Mouse (Mus musculus): ENCODE results near the gene Plekhn1. TPM values are rescaled to one million over a fixed set of nuclear protein-coding genes. Genes with fewer than 3 reads are reported as not detected.

Plekhn1 gene
- polyA plus RNA-seq, 1 experiment: 54.7 TPM

DNA sequence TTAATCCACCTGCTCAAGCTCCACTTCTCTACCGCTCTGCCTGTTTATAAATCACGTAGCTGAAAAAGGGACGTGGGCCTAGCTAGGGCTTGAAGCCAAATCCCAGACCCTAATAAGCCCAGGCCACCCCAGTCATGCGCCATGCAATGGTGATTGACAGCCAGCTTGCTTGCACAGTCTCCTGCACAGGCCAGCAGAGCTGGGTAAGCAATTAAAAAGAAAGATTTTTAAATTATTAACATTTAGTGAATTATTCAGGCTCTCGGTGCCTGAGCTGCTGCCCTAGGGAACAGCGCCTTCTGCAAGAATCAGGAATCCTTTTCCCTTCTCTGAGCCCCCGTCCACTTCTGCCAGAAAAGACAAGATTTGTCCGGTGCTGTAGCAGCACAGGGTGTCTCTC, 16.4 kb upstream of the Plekhn1 start:
- H3K4me1 ChIP-seq (ENCODE audit: control insufficient read depth, insufficient read depth, insufficient read length): peaks cover 12% of the 10 kb centered on the region
- 84% methylated on average over 8 of the region's 8 CpGs for WGBS
- peaks cover 13% of the 10 kb centered on the region for H3K27me3 ChIP-seq (ENCODE audit: control insufficient read depth, insufficient read depth, low read length)
- DNase-seq (ENCODE audit: low read depth in 1 of 2, low spot score in 2 of 2): no peak
- H3K36me3 ChIP-seq (ENCODE audit: control insufficient read depth, insufficient read depth, low read length): peaks cover 18% of the 10 kb centered on the region
- no peak overlapping the region for H3K4me3 ChIP-seq (ENCODE audit: extremely low read depth, insufficient read depth, insufficient read length)
- TF ChIP-seq POLR2A (IDR thresholded peaks at IDR 0.05; ENCODE audit: low read depth, low read length): no peak
- TF ChIP-seq CTCF (IDR thresholded peaks at IDR 0.05; ENCODE audit: extremely low read depth, insufficient read depth, insufficient read length, insufficient replicate concordance): no peak
- no peak overlapping the region for H3K27ac ChIP-seq (ENCODE audit: insufficient read depth, low read length)

DNA sequence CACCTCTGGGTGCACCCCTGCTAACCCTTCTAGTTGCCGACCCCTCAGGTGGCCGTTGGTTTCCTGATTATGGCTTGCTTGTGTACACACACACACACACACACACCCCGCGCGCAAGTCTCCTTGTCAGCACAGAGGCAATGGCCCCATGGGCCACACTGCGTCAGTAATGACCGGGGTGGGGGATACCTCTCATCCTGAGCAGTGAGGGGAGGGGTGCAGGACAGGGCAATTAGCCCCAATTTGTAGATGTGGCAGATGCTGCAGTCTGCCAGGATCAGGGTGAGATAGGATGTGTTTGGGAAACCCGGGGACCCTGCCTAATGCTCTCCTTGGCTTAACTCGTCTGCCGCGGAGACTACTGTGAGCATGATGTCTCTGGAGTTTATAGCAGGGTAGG, 14.9 kb upstream of the Plekhn1 start:
- Histone ChIP-seq H3K27ac (ENCODE audit: insufficient read depth, low read length) (no peak overlapping the region), H3K27me3 (ENCODE audit: control insufficient read depth, insufficient read depth, low read length) (peaks cover 4% of the 10 kb centered on the region), H3K36me3 (ENCODE audit: control insufficient read depth, insufficient read depth, low read length) (peaks cover 30% of the 10 kb centered on the region), H3K4me3 (ENCODE audit: extremely low read depth, insufficient read depth, insufficient read length) (no peak overlapping the region), H3K4me1 (ENCODE audit: control insufficient read depth, insufficient read depth, insufficient read length) (peaks cover 5% of the 10 kb centered on the region)
- DNase-seq (ENCODE audit: low read depth in 1 of 2, low spot score in 2 of 2): no peak
- WGBS: 74% methylated on average over 11 of the region's 11 CpGs
- no peak for TF ChIP-seq CTCF (IDR thresholded peaks at IDR 0.05; ENCODE audit: extremely low read depth, insufficient read depth, insufficient read length, insufficient replicate concordance)
- TF ChIP-seq POLR2A (IDR thresholded peaks at IDR 0.05; ENCODE audit: low read depth, low read length): no peak

DNA sequence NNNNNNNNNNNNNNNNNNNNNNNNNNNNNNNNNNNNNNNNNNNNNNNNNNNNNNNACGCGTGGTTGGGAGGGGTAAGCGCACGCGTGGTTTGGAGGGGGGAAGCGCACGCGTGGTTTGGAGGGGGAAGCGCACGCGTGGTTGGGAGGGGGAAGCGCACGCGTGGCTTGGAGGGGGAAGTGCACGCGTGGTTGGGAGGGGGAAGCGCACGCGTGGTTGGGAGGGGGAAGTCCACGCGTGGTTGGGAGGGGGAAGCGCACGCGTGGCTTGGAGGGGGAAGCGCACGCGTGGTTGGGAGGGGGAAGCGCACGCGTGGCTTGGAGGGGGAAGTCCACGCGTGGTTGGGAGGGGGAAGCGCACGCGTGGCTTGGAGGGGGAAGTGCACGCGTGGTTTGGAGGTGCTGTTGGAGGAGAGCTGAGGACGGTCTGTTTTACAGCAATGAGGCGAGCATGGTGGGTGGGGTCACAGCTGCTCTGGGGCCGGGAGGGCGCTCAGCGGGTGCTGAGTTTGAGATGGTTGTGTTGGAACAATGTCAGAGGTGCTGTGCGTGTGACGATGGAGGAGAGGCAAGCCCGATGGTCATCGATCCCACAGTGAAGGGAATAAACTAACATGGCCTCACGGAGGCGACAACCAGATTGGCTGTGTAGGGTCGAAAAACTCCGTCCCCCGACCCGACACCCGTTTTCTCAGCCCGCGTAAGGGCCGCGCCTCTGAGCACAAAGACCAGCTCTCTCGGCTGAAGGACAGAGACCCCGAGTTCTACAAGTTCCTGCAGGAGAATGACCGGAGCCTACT, 2.2 kb upstream of the Plekhn1 start:
- Histone ChIP-seq H3K27ac (ENCODE audit: insufficient read depth, low read length) (no peak overlapping the region), H3K27me3 (ENCODE audit: control insufficient read depth, insufficient read depth, low read length) (no peaks in the 10 kb centered on the region), H3K4me1 (ENCODE audit: control insufficient read depth, insufficient read depth, insufficient read length) (peaks cover 11% of the 10 kb centered on the region), H3K4me3 (ENCODE audit: extremely low read depth, insufficient read depth, insufficient read length) (peak overlapping the region; percentile 81; the same call in 1 of the 2 replicates), H3K36me3 (ENCODE audit: control insufficient read depth, insufficient read depth, low read length) (peaks cover 27% of the 10 kb centered on the region)
- TF ChIP-seq POLR2A (IDR thresholded peaks at IDR 0.05; ENCODE audit: low read depth, low read length) (no peak), CTCF (IDR thresholded peaks at IDR 0.05; ENCODE audit: extremely low read depth, insufficient read depth, insufficient read length, insufficient replicate concordance) (no peak)
- 32% methylated on average over 58 of the region's 60 CpGs for WGBS
- no peak for DNase-seq (ENCODE audit: low read depth in 1 of 2, low spot score in 2 of 2)

DNA sequence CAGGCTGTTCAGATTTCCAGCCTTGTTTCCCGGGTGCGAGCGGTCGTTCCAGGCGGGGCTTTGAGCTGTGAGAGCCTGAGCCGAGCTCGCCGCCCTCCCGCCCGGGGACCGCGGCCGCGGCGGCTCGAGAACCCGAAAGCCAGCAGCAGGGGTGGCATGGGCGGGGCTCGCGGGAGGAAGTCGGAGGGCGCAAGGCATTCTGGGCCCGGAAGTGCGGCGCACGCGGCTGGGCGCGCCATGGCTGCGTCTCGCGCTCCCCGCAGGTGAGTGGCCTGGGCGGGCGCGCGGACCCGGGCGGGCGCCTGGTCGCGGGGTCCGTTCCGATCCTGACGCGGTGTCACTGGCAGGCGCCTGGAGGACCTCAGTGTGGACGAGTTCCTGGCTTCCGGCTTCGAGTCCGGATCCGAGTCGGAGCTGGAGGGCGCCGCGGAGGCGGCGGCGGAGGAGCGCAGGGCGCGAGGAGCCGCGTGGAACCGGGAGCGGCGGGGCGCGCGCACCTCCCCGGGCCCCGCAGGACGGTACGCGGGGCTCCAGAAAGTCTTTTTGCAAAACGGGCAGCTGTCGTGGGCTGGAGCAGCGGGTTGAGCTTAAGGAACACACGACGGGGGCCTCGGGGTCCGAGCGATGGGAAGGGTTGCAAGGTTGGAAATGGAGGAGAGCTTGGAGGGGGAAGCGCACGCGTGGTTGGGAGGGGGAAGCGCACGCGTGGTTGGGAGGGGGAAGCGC, 1.3 kb upstream of the Plekhn1 start, which contains the start of gene Noc2l:
Gene Noc2l, plus strand, starts transcription at position 203 of the 726 bp plus-strand sequence.
- H3K27ac ChIP-seq (ENCODE audit: insufficient read depth, low read length): peak within 1 kb of the TSS; percentile 79
- peaks cover 11% of the 10 kb centered on the region for H3K4me1 ChIP-seq (ENCODE audit: control insufficient read depth, insufficient read depth, insufficient read length)
- H3K27me3 ChIP-seq (ENCODE audit: control insufficient read depth, insufficient read depth, low read length): no peaks in the 10 kb centered on the region
- peak within 1 kb of the TSS; percentile 81 for H3K4me3 ChIP-seq (ENCODE audit: extremely low read depth, insufficient read depth, insufficient read length)
- peaks cover 29% of the 10 kb centered on the region for H3K36me3 ChIP-seq (ENCODE audit: control insufficient read depth, insufficient read depth, low read length)
- 1% methylated on average over 90 of the region's 90 CpGs for WGBS
- TF ChIP-seq POLR2A (IDR thresholded peaks at IDR 0.05; ENCODE audit: low read depth, low read length) (peak; percentile 84), CTCF (IDR thresholded peaks at IDR 0.05; ENCODE audit: extremely low read depth, insufficient read depth, insufficient read length, insufficient replicate concordance) (no peak)
- DNase-seq (ENCODE audit: low read depth in 1 of 2, low spot score in 2 of 2): peak; percentile 84 to 91

DNA sequence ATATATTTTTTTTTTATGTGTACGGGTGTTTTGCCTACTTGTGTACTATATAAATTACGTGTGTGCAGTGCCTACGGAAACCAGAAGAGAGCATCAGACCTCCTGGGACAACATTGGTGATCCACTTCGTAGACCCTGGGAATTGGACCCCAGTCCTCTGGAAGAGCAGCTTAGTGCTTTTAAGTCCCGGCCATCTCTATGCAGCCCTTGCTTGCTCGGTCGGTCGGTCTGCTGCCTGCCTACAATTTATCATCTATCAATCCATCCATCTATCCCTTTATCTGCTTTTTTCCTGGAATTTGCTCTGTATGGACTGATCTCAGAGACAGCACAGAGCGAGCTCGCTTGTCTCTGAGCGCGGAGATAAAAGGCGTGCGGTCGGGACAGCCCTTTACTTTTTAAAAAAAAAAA, 708 bp upstream of the Plekhn1 start:
- peak overlapping the region; percentile 61 for H3K27ac ChIP-seq (ENCODE audit: insufficient read depth, low read length)
- no peak for TF ChIP-seq CTCF (IDR thresholded peaks at IDR 0.05; ENCODE audit: extremely low read depth, insufficient read depth, insufficient read length, insufficient replicate concordance)
- TF ChIP-seq POLR2A (IDR thresholded peaks at IDR 0.05; ENCODE audit: low read depth, low read length): no peak
- H3K4me1 ChIP-seq (ENCODE audit: control insufficient read depth, insufficient read depth, insufficient read length): peaks cover 11% of the 10 kb centered on the region
- H3K36me3 ChIP-seq (ENCODE audit: control insufficient read depth, insufficient read depth, low read length): peaks cover 29% of the 10 kb centered on the region
- H3K4me3 ChIP-seq (ENCODE audit: extremely low read depth, insufficient read depth, insufficient read length): peak overlapping the region; percentile 59
- no peaks in the 10 kb centered on the region for H3K27me3 ChIP-seq (ENCODE audit: control insufficient read depth, insufficient read depth, low read length)
- under 1% methylated on average over 15 of the region's 15 CpGs for WGBS
- DNase-seq (ENCODE audit: low read depth in 1 of 2, low spot score in 2 of 2): no peak

DNA sequence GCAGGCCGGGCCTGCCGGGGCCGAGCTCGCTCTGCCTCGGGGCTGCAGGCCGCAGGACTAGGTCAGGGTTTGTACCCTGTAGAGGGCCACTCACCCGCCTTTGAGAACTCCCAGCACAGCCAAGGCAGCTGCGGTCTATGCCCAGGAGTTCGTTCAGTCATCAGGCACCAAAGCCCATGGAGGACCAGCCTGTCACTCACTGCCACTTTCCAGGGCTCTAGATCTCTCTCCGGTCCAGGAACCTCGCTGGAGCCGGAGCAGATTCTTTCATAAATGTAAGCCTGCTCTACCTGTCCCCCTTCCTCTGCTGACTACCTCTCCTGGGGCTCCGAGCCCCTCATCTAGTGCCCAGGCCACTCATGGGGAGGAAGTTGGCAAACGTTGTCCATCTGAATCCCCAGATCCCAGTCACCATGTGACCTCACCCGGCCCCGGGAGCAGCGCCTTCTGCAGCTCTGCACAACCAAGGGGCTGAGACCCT, 596 bp downstream of the Plekhn1 start:
- no peak for DNase-seq (ENCODE audit: low read depth in 1 of 2, low spot score in 2 of 2)
- TF ChIP-seq CTCF (IDR thresholded peaks at IDR 0.05; ENCODE audit: extremely low read depth, insufficient read depth, insufficient read length, insufficient replicate concordance) (no peak), POLR2A (IDR thresholded peaks at IDR 0.05; ENCODE audit: low read depth, low read length) (no peak)
- WGBS: 13% methylated on average over 17 of the region's 17 CpGs
- no peaks in the 10 kb centered on the region for H3K27me3 ChIP-seq (ENCODE audit: control insufficient read depth, insufficient read depth, low read length)
- no peak overlapping the region for H3K27ac ChIP-seq (ENCODE audit: insufficient read depth, low read length)
- peaks cover 23% of the 10 kb centered on the region for H3K36me3 ChIP-seq (ENCODE audit: control insufficient read depth, insufficient read depth, low read length)
- peak overlapping the region; percentile 66 for H3K4me3 ChIP-seq (ENCODE audit: extremely low read depth, insufficient read depth, insufficient read length)
- H3K4me1 ChIP-seq (ENCODE audit: control insufficient read depth, insufficient read depth, insufficient read length): peaks cover 11% of the 10 kb centered on the region

Measured in spleen, adult 2 months (tissue).